Mouse (Mus musculus) cerebellum, adult 8-10 months (tissue): ENCODE measurements around the gene Smad6.
A peak's percentile ranks its signal among the peaks of the same experiment; 100 is the strongest.

Experiments
- DNase-seq: peaks from one replicate; pipeline ENCODE4 v3.0.0; 2022

Gene Smad6

GRCm38 (mm10) chr9:64021853-64022561 lies at the start of gene Smad6:
Gene Smad6, minus strand, starts transcription at chr9:64022059.
- DNase-seq, result no peak

DNA sequence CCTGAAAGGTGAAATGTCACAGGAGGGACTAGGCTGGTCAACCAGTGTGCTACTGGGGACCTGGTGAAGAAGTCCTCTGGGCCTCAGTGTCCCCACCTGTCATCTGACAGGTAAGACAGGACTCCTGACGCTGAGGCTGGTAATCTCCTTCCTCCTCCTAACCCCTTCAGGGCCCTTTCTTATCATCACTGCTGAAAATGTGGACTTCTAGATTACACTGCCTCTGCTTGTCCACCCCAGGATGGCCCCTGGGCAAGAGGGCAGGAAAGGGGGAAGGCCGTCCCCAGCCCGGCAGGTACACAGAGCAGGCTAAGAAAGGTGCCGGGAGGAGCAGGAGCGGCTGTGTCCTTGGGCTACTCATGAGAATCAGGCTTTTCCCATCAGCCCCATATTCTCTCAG lies 48.8 kb upstream of the Smad6 start:
- DNase-seq, result no peak

DNA sequence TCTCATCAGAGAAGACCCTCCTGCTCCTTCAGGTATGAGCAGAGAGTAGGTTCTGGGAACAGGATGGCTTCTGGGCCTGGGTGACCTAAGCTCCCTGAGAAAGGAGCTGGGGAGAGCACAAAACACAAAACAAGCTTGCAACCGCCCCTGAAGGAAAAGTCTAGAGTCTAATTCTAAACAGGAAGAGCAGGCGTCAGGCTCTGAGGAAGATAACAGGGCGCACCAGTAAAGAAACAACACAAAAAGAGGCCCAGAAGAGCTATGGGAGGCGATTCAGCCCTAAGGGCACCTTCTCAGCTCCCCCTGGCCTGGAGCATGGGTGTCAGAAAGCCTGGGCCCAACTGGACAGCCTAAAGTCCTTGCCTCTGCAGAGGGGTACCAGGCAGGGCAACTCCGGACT lies 47.3 kb upstream of the Smad6 start:
- no peak for DNase-seq

- DNase-seq, result no peak
Measured at GRCm38 (mm10) chr9:64068571-64068970, 46.7 kb upstream of the Smad6 start.

DNA sequence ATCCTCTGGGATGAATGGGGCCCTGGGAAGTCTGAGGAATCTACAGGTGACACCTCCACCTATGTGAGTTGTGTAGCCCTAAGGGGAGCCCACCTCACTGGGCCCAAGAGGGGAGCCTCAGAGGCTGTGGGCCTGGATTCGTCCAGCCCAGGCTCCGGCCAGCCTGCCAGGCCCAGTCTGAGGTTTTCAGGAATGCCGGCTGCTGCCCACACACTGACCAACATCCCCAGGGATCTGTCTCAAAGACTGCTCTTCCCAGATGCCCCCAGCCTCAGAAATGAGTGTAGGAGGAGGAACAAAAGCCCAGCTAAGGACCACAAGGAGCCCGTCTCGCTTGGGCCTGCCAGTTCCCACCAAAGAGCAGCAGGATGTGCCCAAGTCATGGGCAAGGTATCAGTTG lies 45.9 kb upstream of the Smad6 start:
- no peak for DNase-seq

- DNase-seq, result no peak
Measured at GRCm38 (mm10) chr9:64060033-64060539, 38.2 kb upstream of the Smad6 start.

DNA sequence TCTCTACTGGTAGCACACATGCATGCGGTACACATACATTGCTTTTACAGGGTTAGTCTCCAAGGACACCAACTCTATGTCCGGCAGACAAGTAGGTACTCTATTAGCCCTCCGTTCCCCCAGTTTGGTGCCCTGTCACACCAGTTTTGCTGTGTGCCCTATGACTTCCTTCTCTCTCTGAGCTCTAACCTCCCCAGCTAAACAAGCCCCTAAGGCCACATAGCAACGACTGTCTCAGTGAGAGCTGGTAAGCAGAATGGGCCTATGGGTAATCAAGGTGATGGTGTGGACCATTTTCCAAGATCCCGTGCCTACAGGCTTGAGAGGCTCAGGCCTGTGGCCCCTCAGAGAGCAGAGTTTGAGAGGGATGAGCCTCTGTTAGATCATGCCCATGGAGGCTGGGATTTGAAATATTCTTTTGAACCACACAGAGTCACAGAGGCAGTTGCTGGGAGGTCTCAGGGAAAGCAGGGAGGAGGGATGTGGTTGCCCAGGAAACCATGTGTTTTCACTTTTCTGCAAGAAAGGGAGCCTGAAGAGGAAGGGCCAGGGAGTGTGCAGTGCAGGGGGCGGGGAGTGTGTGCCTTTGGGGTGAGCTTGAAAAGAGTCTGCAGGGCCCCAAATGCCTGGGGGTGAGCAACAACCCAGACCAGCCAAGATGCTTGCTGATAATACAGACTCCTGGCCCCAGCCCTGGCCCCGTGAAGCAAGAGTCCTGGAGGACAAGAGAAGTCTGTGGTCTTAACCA lies 36.2 kb upstream of the Smad6 start:
- DNase-seq, result no peak

- no peak for DNase-seq
Measured at GRCm38 (mm10) chr9:64055162-64055561, 33.3 kb upstream of the Smad6 start.

DNA sequence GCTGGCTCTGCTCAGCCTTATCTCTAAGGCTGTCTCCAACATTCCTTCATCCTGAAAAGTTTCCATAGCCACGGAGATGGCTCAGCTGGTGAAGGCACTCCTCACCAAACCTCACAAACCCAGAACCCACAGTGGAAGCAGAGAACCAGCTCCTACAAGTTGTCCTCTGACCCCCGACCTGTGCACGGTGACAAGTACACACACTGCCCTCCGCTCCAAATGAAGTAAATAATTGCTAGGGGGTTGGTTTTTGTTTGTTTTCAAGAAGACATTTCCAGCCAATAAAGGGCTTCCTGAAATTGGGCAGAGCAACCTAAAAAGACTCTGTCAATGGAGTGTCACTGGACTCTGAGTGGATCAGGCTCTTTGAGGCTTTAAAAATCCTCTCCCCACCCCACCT lies 31.9 kb upstream of the Smad6 start:
- no peak for DNase-seq

GRCm38 (mm10) chr9:64051241-64051640 lies 29.4 kb upstream of the Smad6 start:
- DNase-seq, result no peak

- DNase-seq, result no peak
Measured at GRCm38 (mm10) chr9:64050513-64051065, 28.7 kb upstream of the Smad6 start.

DNA sequence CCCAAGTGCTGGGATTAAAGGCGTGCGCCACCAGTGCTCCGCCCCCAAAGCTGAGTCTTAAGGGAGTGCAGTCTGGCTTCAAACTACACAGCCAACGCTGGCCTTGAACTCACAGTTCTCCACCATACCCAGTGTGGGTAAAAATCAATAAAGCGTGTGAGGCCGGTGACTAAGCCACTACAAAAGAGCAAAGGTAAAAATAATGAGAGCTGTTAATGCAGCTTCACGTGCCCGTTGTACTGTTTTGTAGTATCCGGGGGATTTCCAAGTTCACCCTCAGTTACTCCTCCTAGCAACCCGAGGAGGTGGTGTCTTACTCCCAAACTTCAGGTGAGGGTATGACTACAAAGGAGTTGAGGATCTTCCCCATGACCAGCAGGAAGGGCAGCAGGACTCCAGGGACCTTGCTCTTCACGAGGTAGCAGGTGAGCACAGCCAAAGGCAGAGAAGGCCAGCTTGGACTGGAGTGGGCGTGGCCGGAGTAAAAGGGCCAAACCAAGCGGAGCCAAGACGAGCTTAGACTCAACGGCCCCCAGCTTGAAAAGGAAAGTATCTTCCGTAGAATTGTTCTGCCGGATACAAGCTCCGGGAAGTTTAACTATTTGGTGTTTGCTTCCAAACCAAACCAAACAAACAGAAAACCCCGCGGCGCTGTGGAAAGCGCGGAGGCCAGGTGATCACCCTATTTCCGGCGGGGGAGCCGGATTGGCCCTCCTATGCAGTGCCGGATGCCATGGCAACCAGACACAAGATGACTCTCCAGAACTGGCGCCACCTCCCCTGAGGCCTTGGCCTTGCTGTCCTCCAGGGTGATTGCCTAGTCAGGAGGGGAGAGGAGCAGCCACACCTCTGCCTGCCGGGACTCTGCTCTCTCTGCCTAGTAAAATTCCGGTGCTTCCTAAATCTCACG lies 27.9 kb upstream of the Smad6 start:
- DNase-seq, result peak; percentile 21

- DNase-seq, result no peak
Measured at GRCm38 (mm10) chr9:64045117-64045890, 23.4 kb upstream of the Smad6 start.

- no peak for DNase-seq
Measured at GRCm38 (mm10) chr9:64044343-64044742, 22.5 kb upstream of the Smad6 start.

GRCm38 (mm10) chr9:64042911-64043310 lies 21.1 kb upstream of the Smad6 start:
- DNase-seq, result no peak

DNA sequence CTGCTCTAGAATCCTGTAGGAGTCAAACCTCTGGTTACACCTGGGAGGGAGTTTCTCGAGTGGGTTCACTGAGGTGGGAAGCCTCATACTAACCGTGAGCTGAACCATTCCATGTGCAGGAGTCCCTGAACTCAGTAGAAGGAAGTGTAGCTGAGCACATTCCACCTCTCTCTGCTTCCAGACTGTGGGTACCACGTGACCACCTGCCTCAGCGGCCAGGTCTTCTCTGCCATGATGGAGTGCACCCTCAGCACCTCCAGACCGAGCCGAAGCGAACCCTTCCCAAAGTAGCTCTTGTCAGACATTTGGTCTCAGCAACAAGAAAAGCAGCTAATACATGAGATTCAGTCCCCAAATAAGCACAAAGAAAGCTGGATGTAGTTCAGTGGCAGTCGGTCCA lies 20.4 kb upstream of the Smad6 start:
- no peak for DNase-seq

DNA sequence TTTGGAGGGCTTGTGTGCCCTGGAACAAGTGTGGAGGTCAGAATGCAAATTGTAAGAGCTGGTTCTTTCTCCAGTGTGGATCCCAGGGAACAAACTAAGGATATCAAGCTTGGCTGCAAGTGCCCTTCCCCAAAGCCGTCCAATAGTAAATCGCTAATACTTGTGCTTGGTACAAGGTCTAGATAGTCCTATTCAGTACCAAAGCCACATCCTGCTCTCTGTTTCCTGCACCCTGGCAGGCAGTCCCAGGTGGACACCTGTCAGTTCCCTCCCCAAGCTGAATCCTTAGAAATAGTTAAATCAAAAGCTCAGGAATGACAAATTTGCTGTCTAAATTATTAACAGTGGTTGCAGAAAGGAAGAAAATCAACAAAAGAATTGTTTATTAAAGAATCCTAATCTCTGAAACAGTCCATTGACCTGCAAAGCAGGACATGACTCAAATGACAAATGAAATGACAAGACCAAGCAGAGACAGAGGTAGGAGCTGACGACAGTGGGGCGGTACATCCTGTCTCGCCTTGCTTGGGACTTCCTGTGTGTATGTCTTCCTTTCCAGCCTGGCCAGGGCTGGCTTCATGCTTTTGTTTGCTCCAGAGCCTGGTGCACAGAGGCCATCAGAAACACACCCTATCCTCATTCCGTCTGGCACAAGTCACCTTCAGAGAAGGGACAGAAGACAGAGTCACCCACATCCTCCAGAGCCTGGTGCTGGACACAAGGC lies 8.2 kb upstream of the Smad6 start:
- no peak for DNase-seq

DNA sequence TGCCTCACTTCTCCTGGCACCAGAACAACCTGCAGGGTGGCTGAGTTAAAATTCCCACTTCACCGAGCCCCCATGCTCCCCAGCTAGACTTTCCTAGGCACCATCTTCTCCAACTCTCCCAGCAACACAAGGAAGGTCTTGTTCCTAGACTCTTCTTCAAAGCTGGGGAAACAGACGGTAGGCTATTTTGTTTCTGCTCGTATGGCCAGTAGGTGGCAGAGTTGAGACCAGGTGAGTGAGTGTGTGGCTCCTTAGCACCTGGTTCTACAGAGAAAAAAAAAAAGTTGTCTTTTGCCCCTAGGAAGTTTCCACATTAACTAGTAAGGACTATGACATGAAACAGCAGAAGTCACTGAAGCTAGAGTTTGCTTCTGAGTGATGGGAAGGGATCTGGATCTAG lies 3.7 kb upstream of the Smad6 start:
- peak; percentile 20 for DNase-seq

DNA sequence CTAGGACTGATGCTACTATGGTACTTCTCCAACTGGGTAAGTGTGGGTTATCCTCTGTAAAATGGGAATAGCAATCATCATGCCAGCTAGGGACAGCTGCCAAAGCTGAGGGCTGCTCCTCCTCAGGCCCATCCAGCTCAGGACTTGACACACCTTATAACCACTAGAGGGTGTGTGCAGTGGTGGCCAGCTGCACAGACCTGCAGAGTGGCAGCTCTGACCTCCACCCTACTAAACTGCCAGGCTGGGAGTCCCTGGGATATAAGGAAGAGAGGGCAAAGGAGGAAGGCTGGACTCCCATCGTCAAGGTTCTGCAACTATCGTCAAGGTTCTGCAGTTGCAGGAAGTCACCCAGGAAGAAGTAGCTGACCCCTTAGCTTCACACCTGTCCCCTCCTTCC lies 3.1 kb upstream of the Smad6 start:
- no peak for DNase-seq

DNA sequence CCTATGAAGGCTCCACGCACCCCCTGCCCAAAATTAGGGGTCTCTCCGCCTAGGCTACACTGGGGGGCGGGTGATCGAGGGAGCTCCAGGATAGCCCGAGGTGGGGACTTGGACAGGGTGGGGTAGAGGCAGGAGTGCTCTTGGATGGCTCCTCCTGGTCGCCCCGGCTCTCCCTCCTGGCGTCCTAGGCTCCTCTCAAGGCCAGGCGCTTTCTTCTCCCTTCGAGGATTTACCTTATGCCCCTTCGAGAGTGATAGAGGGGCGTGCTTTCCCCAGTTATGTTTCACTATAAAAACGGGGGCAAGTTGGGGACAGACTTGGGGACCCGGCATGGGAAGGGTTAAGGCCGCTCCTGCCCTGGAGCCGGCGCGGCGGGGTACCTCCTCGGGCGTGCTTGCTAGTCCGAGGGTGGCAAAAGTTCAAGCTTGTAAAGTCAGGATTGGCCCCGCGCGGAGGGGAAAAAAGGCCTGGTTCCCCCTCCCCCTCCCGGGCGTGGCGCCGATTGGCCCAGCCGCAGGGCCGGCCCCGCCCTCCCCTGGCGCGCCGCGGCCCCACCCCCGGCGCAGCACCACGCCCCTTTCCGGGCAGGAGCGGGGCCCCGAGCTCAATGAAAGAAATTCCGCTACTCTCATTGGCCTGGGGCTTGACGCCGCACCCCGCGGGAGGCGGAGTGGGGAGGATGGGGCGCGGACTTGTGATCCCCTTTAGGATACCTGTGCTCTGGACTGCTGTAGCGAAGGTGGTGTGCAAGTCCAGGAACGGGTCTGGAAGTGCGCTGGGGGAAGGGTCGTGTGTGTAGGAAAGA lies 905 bp upstream of the Smad6 start:
- DNase-seq, result peak; percentile 24
